Mouse (Mus musculus) embryo, embryonic 9.5 days (tissue): ENCODE measurements around the gene Gm4881.

Experiments used
- DNase-seq: peaks from one replicate; pipeline ENCODE4 v3.0.0-alpha.2; 2017; ENCODE audit errors: extremely low spot score

The Gm4881 gene

DNA sequence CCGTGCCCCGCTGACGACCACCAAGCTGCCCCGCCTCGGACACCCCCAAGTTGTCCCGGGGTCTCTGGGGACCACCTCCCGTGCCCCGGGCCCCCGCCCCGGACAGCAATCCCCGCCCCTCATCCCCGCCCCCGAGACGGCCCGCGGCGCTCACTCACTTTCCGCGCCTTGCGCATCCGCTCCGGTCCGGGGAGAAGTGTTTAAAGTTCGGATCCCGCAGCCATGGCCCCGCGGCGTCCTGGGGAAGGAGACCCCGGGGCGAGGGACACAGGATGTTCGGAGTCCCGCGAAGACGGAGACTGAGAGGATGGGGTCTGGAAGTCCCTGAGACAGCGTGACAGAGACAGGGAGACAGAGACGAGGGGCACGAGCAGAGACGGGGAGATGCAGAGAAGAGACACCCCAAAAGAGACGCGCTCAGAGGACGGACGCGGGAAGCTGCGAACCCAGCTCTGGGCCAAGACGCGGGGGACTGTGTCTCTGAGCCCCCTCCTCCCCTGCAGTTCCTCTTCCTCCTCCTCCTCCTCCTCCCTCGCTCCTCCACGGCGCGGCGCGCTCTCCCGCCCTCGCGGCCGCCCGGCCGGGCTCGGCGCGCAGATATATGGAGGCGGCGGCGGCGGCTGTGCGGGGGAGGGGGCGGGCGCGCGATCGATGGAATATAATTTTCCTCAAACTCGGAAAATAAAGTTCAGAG is at the start of gene Gm4881:
Gm4881 (minus strand) TSS at position 238 of the 694 bp plus-strand sequence.
- DNase-seq = no peak

DNA sequence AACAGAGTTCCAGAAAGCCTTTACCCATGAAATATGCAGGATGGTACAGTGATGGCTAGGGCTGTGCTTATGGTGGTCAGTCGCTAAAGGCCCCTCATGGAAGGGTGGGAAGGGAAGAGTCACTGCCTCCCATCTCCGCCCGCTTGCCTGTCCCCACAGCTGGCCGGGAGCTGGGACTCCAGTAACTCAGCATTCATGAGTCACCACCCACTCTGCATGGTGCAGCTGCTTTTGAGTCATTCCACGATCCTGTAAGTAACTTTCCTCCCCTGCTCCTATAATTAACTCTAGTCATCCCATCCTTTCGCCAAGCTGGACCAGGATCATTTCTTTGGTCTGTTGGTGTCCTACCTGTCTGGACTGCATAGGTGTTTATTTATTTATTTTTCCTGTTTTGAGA is 48.8 kb upstream of the Gm4881 start:
- DNase-seq = no peak

GRCm38 (mm10) chr7:24990478-24990877 is 46.2 kb upstream of the Gm4881 start:
- DNase-seq = no peak

DNA sequence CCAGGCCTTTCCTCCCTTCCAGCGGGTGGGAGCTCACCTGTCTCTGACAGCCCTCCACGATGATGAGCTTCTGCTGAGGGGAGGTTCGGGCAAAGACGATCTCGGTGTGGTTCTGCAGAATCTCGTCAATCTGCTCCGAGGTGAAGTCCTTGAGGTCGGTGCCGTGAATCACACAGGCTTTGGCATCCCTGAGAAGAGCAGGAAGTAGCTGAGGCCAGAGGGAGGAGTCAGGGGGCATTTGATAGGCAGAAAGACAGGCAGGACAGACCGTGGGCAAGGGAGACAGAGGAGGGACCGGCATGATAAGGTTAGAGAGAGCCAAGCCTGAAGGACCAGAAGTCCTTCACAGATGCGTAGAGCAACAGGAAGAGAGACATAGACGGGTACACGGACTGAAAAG is 43.6 kb upstream of the Gm4881 start:
- DNase-seq = no peak

DNA sequence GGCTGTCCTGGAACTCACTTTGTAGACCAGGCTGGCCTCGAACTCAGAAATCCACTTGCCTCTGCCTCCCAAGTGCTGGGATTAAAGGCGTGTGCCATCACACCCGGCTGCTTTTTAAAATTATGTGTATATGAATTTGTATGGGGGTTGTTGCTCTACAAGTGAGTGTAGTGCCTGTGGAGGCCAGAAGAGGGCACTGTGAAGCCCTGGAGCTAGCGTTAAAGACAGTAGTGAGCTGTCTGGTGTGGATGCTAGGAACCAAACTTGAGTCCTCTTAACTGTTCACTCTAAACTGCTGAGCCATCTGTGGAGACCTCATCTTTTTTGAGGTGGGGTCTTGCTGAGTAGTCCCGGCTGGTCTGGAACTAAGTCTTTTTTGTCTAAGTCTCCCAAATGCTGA is 41.5 kb upstream of the Gm4881 start:
- DNase-seq = no peak

GRCm38 (mm10) chr7:24984307-24984706 is 40.0 kb upstream of the Gm4881 start:
- no peak for DNase-seq

- no peak for DNase-seq
Measured at GRCm38 (mm10) chr7:24983396-24983795, 39.1 kb upstream of the Gm4881 start.

- DNase-seq = no peak
Measured at GRCm38 (mm10) chr7:24980439-24980838, 36.1 kb upstream of the Gm4881 start.

GRCm38 (mm10) chr7:24978781-24979180 is 34.5 kb upstream of the Gm4881 start:
- no peak for DNase-seq

- peak; percentile 51 for DNase-seq
Measured at GRCm38 (mm10) chr7:24974893-24975595, 30.8 kb upstream of the Gm4881 start.

DNA sequence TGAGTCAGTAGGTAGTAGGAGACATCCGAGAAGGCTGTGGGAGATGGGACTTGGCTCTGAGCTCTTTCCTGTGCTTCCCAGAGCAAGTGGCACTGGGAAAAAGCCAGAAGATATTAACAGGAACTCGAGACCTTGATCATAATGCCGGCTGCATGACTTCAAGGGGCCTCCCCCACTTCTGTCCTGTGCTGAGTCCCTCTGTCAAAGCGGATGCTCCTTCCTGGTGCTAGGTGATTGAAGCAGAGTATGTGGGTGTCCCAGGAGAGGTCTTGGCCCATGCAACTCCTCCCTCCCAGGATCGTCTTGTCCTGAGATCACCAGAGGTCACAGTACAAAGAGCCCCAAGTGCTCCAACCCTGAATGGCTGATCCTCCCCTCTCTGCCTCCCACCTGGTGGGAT is 29.6 kb upstream of the Gm4881 start:
- no peak for DNase-seq

GRCm38 (mm10) chr7:24973208-24973607 is 28.9 kb upstream of the Gm4881 start:
- no peak for DNase-seq

- DNase-seq = peak; percentile 89
Measured at GRCm38 (mm10) chr7:24971972-24972893, 27.9 kb upstream of the Gm4881 start, which contains the start of gene Rabac1. Gene Rabac1, minus strand, starts transcription at chr7:24972754.

GRCm38 (mm10) chr7:24971261-24971971 is 27.1 kb upstream of the Gm4881 start:
- peak; percentile 70 for DNase-seq

GRCm38 (mm10) chr7:24970341-24970740 is 26.0 kb upstream of the Gm4881 start:
- no peak for DNase-seq

- DNase-seq = no peak
Measured at GRCm38 (mm10) chr7:24969805-24970204, 25.5 kb upstream of the Gm4881 start.

DNA sequence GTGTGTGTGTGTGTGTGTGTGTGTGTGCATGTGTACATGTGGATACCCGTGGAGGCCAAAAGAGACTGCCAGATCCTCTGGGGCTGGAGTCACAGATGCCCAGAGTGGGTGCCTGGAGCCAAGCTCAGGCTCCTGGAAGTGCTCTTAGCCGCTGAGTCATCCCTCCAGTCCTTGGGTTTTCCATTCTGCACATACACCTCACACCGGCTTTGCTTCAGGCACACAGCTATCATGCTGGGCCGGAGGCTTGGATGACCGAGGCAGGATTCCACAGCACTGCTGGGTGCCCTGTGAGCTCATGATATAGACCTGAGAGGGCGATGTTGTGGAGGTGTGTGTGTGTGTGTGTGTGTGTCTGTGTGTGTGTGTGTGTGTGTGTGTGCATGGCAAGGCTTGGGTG is 24.2 kb upstream of the Gm4881 start:
- DNase-seq = no peak

GRCm38 (mm10) chr7:24967966-24968365 is 23.7 kb upstream of the Gm4881 start:
- no peak for DNase-seq

DNA sequence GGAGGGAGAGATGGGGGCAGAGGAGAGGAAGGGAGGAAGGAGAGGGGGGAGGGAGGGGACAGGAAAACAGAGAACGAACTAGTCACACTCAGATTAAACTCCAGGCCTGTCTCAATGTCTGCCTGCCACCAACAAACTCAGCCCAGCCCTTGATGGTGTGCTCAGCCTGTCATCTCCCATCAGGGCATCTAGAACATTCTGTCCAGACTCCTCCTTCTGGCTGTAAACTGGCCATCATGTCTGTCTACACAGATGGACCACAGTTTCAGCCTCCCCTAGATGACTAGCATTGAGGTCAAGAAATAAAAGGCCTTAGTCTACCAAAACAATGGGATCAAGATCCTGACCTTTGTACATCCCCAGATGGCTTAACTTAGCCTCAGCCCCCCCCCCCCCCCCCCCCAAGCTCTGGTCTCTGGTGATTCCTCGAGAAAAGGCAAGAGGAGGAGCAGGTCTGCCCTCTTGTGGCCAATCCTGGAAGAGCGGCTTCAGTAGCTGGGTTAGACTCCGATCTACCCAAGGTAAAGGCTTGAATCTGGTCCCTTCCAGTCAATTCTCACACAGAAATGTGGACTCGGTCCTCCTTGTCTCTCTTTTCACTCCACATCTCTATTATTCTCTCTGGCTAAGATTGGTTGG is 20.7 kb upstream of the Gm4881 start:
- peak; percentile 83 for DNase-seq

DNA sequence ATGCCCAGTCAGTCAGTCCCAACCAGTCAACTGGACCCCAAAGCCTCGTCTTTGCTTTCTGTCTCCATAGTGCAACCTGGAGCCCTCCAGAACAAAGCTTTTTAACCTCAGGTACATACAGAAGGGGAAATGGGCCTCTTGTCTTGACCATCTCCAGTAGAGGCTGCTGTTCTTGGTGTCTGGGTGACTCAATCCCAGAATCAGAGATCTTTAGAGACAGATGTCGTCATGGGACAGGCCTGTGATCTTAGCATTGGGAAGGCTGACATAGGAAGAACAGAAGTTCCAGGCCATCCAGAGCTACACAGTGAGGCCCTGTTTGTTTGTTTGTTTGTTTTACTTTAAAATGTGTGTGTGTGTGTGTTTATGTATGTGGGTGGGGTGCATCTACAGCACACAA is 20.0 kb upstream of the Gm4881 start:
- no peak for DNase-seq

DNA sequence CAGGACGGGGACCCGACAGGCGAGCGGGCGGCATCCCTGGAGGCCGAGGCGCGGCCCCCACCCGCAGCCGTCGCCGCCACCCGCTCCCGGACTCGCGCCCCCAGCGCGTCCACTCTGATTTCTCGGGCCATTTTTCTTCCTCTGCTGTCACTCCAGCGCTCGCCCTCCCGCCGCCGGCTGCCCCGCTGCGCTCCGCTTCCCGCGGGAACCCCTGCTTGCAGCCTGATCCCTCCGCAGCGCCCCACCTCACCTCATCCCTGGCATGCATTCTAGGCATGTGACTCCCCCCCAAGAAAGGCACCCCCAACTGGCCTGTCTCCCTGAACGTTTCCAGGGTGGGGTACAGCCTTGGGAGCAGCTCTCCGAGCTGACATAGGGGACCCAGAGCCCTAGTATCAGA is 10.9 kb upstream of the Gm4881 start:
- DNase-seq = no peak
